Mouse (Mus musculus): Measurements from ENCODE around the gene Wnt9b.

GRCm38 (mm10) chr11:103750612-103751011 lies 991 bp upstream of the Wnt9b start:
- TF ChIP-seq UBTF (IDR thresholded peaks at IDR 0.05; ENCODE audit: borderline replicate concordance, insufficient read depth, low read depth, low read length) (no peak), MYC (IDR thresholded peaks at IDR 0.05; ENCODE audit: low read depth, low read length) (no peak), GABPA (IDR thresholded peaks at IDR 0.05; ENCODE audit: low read depth, low read length) (no peak), POLR2A (IDR thresholded peaks at IDR 0.05; ENCODE audit: control insufficient read depth in 1 of 2, insufficient read depth in 1 of 2, low read depth in 1 of 2, low read length in 2 of 2, poor library complexity in 1 of 2) (no peak), CTCF (IDR thresholded peaks at IDR 0.05 in 2 of 3, conservative IDR thresholded peaks at IDR 0.05 in 1 of 3; ENCODE audit: control insufficient read depth in 1 of 3, insufficient read depth in 1 of 3, low read depth in 2 of 3, low read length in 3 of 3, poor library complexity in 1 of 3, severe bottlenecking in 1 of 3) (no peak), TAL1 (IDR thresholded peaks at IDR 0.05; ENCODE audit: low read length) (no peak), MAFK (IDR thresholded peaks at IDR 0.05; ENCODE audit: borderline replicate concordance, low read depth, low read length) (no peak), EP300 (IDR thresholded peaks at IDR 0.05; ENCODE audit: low read depth in 1 of 2, low read length in 2 of 2) (no peak), ZKSCAN1 (IDR thresholded peaks at IDR 0.05; ENCODE audit: low read depth, low read length) (no peak), MXI1 (IDR thresholded peaks at IDR 0.05; ENCODE audit: low read depth, low read length) (no peak), ETS1 (IDR thresholded peaks at IDR 0.05; ENCODE audit: low read depth, low read length) (no peak), TCF12 (IDR thresholded peaks at IDR 0.05; ENCODE audit: low read depth, low read length) (no peak), CHD1 (IDR thresholded peaks at IDR 0.05; ENCODE audit: low read depth, low read length) (no peak)

Measured in MEL (cell line).